Mouse (Mus musculus) urinary bladder, adult 2 months (tissue): ENCODE data around the gene Morn1. TPM values are rescaled to one million over a fixed set of nuclear protein-coding genes. Genes with fewer than 3 reads are reported as not detected.

Experiments
- DNase-seq: peaks from one replicate; pipeline ENCODE4 v3.0.0; 2022; ENCODE audit warnings: low spot score
- polyA plus RNA-seq: library from polyadenylated mRNA; depleted of rRNA; stranded (reverse); fragments of >200 nt; gene quantifications from 2 replicates; pipeline ENCODE4 v1.2.3, GENCODE M21; 2012

Morn1 gene
- polyA plus RNA-seq, 1 experiment, result 7.0 TPM

- DNase-seq, result no peak
Observed at GRCm38 (mm10) chr4:155140150-155140549, 53.8 kb downstream of the Morn1 start.

DNA sequence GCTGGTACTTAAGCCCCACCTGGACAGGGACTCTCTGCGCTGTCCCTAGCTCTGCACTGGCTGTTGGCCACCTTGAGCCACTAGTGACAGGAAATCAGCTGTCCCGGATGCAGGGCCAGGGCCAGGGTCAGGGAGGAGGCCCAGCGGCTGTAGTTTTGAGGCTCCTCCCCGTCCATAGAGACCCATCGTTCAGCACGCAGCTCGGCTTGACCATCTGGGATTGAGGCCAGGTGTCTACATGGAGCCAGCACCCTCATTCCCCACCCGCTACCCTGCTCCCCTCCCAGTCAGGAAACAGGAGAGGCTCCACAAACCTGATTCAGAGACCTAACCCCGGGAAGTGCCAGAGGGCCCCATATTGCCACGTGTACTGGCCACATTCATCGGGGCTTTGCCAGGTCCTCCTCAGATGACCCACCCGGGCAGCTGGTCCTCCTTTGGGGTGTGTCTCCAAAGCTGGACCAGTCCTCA, 54.5 kb downstream of the Morn1 start:
- DNase-seq, result no peak

DNA sequence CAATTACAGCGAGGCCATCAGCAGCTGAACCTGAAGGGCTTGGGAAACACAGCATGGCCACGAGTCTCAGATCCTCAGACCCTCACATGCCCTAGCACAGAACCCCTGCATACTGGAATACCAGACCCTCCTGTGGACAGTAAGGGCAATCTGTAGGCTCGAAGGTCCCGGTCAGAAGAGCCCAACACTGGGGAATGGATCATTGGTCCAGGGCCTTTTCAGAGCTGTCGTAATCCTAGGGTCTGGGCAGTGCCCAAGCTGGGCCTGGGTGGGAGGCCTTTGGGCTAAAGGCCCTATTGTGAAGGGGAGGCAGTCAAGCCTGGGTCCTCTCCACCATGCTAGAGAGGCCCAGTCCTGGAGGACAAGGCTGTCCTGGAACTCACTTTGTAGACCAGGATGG, 56.5 kb downstream of the Morn1 start:
- no peak for DNase-seq

DNA sequence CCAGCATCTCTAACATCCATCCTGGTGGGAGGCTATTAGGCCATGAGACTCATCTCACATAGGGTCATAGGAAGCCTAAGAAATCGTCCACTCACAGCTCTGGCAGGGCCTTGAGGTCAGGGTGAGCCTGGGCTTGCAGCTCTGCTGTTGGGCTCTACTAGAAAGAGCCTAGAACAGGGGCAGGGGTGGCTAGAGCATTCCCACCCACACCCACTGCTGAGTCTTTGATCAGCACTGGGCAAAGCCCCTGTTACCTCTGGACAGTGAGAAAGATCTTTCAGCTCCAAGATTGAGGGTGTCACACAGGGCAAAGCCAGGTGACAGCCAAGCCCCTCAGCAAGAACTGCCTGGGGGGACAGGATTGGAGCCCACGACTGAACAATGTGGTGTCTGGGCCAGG, 57.0 kb downstream of the Morn1 start:
- DNase-seq, result no peak

DNA sequence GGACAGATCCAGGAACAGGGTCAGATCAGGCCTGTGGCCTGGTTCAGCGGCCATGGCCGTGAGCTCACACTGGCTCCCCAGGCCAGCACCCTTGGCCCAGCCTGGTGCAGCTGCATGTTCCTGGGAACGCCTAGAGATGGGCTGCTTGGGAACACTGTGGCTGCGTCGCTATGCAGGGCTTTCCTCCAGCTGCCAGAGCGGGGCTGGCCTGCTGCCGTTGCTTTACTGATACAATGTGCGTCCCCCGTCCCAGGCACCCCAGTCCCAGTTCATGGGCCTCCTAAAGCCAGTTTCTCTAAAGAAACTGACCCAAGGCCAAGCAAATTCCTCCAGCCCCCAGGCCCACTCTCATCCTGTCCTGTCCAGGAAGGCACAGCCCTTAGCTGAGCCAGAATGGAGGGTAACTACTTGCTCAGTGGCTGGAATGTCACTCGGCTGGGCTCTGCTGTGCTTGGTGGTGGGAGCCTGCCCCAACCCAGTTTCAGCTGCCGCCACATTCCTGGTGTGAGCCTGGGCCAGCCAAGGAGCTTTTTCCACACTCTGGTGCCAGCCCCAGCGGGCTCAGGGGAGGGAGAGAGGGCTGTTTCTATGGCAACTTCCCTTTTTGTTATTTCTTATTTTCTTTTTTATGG, 57.6 kb downstream of the Morn1 start:
- DNase-seq, result no peak

- DNase-seq, result no peak
Observed at GRCm38 (mm10) chr4:155144548-155145180, 58.3 kb downstream of the Morn1 start.

DNA sequence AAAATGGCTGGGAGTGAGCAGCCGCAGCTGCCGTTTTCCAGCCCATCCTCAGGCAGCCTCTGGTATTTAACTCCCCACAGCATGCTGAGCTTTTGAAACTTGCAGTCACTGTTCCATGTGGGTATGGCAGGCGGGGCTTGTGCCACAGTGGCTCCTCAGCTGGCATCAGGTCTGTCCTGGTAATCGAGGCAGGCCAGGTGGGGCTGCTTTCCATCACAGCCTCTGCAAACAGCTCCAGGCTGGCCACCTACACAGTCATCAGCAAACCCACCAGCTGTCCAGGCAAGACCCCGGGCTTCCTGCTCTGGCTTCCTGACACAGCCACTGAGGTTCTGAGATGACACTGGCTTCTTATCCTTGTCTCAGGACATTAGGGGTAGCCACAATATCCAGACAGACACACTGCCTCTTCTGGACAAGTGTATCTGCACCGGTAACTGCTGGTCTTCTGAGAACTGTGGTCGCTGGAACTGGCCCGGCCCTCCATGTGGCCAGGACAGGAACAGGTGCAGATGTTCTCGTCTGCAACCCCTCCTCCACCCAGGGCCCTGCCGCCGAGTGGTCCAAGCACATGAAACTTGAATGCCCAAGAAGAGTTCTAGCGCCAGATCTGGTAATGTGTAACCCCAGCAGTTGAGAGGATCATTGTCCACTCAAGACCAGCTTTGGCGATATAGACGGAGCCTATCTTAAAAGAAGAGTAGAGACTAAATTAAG, 59.9 kb downstream of the Morn1 start:
- DNase-seq, result no peak

DNA sequence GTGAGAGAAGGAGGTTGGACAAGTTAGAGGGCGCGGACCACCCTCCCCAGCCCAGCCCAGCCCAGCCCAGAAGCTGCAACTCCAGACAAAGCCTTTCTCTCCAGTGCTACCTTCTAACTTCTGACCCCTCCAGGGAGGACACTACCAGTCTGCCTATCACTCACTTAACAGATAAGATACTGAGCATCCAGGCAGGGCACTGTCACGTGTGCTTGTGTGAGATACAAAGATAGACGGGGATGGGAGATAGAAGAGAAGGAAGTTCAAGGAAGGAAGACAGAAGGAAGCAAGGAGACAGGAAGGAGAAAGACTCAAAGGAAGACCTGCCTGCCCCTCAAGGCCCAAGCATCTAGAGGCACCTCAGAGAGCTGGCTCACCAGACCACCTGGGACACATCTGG, 62.1 kb downstream of the Morn1 start:
- no peak for DNase-seq

DNA sequence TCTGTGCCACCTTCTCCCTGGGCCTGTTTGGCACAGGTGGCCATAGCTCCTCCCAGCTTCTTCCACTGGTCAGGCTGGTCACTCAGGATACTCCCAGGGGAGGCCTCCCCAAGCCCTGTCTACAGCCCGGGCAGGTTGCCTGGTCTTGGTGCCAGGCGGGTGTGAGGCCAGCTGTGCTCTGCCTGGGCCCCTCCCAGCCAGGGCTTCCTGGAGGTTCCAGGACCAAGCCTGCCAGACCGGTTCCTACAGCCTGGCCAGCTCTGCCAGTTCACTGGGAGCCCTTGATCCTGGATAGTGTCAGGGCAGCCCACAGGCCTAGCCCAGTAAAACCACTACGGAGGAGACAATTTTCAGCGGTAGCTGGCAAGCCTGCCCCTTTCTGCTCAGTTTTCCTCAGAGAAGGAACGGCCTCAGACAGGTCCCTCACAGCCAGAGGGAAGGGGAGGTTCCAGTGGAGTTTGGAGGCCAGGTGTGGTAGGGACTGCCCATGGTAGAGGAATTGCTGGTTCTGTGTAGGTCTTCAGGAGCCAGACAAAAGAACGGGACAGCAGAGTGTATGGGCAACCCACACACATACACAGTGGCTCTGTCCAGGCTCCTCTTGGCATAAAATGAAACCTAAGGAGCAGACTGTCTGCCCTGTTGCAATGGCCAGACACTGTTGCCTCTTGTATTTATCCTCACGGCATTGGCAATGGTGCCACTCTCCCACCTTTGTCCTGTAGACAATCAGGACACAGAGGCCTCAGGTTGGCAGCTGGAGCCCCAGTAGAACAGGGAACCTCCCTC, 62.7 kb downstream of the Morn1 start:
- peak; percentile 79 for DNase-seq

DNA sequence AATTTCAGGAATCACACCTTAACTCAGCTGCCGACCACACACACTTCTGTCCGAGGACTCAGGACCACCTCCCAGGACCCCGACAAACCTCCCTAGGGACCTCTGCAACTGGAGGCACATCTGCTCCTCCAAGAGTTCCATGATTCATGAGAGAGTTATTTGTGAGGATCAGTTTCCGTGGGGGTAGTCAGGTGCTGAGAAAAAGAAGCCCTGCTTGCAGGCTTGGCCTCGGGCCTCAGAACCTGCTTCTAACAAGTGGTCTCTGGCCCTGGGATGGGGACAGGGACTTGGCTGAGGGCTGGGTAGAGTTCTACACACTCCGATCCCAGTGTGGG, 63.5 kb downstream of the Morn1 start:
- DNase-seq, result no peak

DNA sequence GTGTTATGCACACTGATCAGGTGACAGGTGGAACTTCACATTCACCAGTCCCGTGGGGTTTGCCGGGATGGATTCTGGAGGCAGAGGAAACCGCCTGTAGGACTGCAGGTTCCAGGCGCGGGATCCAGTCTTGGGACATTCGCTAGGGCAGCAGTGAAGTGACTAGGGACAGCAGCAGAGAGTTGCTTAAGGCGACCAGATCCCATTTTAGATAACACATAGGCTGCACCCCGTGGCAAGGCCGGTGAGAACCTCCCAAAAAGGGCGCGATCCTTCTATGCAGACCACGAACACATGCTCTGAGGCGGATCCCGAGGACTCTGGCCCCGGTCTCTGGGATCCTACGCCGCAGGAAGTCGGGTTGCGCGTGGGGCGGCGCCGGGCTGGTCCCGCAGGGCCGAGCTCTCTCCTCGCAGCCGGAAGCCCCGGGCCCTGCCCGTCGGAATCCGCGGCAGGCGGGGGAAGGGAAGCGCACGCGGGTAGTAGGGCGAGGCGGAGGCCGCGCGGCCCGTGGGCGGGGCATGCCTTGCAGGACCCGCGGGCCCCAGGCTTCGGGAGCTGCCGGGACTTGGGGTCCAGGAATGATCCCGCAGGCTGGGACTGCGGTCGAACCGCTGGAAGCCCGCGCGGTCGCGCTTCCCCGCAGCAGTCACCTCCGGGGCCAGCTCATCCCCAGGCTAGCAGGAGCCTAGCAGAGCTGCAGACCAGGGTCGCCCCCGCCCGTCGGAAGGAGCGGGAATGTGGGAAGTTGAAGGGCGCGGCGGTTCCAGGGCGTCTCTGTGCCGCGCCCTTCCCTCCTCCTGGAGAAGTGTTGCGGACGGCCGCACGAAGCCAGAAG, 64.1 kb downstream of the Morn1 start:
- DNase-seq, result peak; percentile 91

- DNase-seq, result no peak
Observed at GRCm38 (mm10) chr4:155151221-155151788, 64.9 kb downstream of the Morn1 start.

DNA sequence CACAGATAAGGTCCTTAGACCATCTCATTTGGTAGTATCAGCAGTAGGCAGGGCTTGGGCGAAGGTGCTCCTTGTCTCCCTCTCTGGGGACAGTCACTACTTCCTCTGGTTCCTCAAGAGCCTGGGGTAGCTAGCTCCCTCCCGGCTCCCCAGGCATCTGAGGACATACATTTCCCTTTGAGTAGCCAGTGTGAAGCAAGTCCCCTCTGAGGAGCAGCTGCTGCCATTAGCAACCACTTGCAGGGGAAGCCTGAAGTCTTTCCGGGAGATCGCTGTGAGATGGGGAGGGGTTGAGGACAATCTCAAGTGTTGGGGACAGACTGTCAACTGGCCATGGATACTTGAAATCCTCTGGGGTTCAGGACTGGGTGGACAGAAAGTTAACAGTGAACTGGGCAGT, 65.5 kb downstream of the Morn1 start:
- DNase-seq, result no peak

GRCm38 (mm10) chr4:155152476-155152875, 66.1 kb downstream of the Morn1 start:
- DNase-seq, result no peak

DNA sequence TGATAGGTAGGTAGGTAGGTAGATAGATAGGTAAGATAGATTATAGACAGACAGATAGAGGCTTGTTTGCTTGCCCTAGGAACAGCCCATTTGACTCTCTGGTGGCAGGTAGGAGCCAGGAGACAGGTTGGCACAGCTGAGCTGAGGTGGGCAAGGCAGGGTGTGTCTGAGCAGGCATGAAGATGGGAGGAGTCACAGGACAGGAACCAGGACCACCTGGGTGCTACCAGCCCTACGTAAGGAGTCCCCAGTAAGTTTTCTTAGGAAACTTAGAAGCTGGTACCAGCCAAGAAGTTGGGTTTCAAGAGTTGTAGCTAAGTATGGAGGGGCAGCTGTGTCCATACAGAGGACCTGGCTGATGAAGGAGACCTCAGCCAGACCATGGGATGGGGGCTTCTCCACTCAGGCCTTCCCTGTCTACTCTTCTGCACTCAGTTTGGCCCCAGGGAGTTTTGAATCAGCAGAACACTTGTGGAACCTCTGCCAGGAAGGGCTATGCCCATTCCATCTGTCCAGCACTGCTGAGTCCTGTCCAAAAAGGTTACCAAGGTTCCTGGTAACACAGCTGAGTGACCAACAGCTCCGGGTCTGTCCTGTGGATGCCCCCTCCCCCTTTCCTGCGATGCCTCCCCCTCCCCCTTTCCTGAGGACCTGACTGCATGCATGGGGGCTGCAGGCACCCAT, 67.2 kb downstream of the Morn1 start:
- DNase-seq, result no peak

DNA sequence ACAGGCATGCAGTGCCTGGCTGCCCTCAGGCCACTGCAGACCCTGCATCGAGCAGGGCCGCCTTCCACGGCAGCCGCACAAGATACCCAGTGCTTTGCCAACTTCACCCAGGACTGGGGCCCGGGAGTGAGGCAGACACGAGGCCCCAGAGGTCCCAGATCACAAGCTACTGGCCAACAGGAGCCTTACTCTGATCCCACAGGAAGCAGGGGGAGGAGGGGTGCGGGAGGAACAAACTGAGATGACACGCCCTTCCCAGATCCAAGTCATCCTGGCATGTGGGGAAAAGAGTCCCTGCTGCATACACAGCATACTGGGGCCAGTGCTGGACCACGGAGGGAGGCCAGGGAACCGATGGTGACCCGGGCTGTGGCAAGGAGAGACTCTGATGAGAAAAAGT, 68.6 kb downstream of the Morn1 start:
- DNase-seq, result no peak

GRCm38 (mm10) chr4:155156734-155157133, 70.4 kb downstream of the Morn1 start:
- DNase-seq, result no peak

DNA sequence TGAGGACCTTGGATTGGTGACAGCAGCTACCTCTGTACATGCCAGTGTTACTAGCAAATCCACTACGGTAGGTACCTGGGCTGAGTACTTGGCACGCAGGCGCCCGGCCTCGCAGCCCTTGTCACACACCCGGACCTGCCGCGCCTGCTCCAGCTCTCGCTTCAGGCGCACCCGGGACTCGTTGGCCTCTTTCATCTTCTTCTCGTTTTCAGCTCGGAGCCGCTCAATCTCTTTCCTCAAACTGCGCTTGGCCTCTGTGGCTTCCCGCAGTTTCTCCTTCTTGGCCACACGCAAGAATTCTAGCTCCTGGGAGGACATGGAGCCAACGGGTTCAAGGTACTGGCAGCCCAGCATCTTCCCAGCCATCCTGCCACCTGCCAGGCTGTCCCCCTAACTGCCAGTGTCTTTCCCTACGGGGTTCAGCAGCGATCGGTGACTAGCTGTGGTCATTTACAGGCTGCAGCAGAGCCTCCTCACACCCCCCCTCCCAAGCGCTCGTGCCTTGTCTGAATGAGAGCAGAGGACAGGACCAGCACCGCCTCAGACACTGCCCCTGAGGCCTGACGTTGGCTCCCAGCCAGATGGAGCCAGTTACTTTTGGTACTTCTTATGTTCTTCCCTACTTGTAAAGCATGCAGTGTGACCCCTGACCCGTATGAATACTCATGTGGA, 71.6 kb downstream of the Morn1 start:
- DNase-seq, result no peak

DNA sequence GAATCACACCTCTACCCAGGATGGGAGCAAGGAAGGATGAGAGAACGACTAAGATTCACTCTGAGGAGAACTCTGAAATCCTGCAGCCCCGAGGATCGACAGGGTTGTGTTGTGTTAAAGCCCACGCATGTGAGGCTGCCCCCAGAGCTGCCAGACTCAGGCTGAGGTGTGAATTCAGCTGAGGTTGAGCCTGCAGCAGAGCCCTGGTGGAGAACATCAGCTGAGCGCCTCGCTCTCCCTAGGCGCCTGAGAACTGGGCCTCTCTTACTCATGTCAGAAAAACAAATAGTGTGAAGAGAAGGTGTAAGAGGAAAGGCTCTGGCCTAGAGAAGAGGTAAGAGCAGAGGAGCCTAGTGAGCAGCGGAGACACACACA, 72.2 kb downstream of the Morn1 start:
- no peak for DNase-seq
